Mouse (Mus musculus): ENCODE results near the gene Obscn. TPM values are rescaled to one million over a fixed set of nuclear protein-coding genes. Genes with fewer than 3 reads are reported as not detected.

Gene Obscn
- total and polyA plus RNA-seq, 2 experiments from 2014 or later, result 107 to 245 TPM

GRCm38 (mm10) chr11:58979183-58979582 lies 157.0 kb downstream of the Obscn start:
- peaks cover 18% of the 10 kb centered on the region for H3K36me3 ChIP-seq (replicated peaks; ENCODE audit: control insufficient read depth, insufficient read depth, low read length)
- peak overlapping the region; percentile 88 for H3K4me3 ChIP-seq (ENCODE audit: low read depth, low read length)
- no peak for ATAC-seq (ENCODE audit: insufficient read depth, low read depth)
- no peaks in the 10 kb centered on the region for H3K27me3 ChIP-seq (ENCODE audit: control insufficient read depth, insufficient read depth, low read length)
- TF ChIP-seq EP300 (IDR thresholded peaks at IDR 0.05; ENCODE audit: low read depth) (no peak), CTCF (IDR thresholded peaks at IDR 0.05; ENCODE audit: low read depth) (no peak)
- DNase-seq (ENCODE audit: low spot score), result no peak
- H3K9me3 ChIP-seq (replicated peaks; ENCODE audit: control insufficient read depth, low read length), result no peaks in the 10 kb centered on the region
- H3K4me2 ChIP-seq (ENCODE audit: low read depth, low read length), result peak overlapping the region; percentile 90
- peak overlapping the region; percentile 87; the same call in 1 of the 2 replicates for H3K27ac ChIP-seq (ENCODE audit: low read depth)
- H3K4me1 ChIP-seq (ENCODE audit: control insufficient read depth, insufficient read depth), result peaks cover 41% of the 10 kb centered on the region
- peak overlapping the region; percentile 90 for H3K9ac ChIP-seq (replicated peaks; ENCODE audit: low read depth, low read length)
- 45% methylated on average over 3 of the region's 3 CpGs for WGBS

GRCm38 (mm10) chr11:58978706-58979030 lies 157.5 kb downstream of the Obscn start:
- WGBS, result 2% methylated on average over 5 of the region's 5 CpGs
- H3K27me3 ChIP-seq (ENCODE audit: control insufficient read depth, insufficient read depth, low read length), result no peaks in the 10 kb centered on the region
- no peaks in the 10 kb centered on the region for H3K9me3 ChIP-seq (replicated peaks; ENCODE audit: control insufficient read depth, low read length)
- TF ChIP-seq EP300 (IDR thresholded peaks at IDR 0.05; ENCODE audit: low read depth) (no peak), CTCF (IDR thresholded peaks at IDR 0.05; ENCODE audit: low read depth) (no peak)
- H3K27ac ChIP-seq (ENCODE audit: low read depth), result peak overlapping the region; percentile 87
- ATAC-seq (ENCODE audit: insufficient read depth, low read depth) (no peak), DNase-seq (ENCODE audit: low spot score) (no peak)
- H3K4me2 ChIP-seq (ENCODE audit: low read depth, low read length), result peak overlapping the region; percentile 90
- H3K4me3 ChIP-seq (ENCODE audit: low read depth, low read length), result peak overlapping the region; percentile 88
- peaks cover 13% of the 10 kb centered on the region for H3K36me3 ChIP-seq (replicated peaks; ENCODE audit: control insufficient read depth, insufficient read depth, low read length)
- H3K4me1 ChIP-seq (ENCODE audit: control insufficient read depth, insufficient read depth), result peaks cover 41% of the 10 kb centered on the region
- peak overlapping the region; percentile 90 for H3K9ac ChIP-seq (replicated peaks; ENCODE audit: low read depth, low read length)

GRCm38 (mm10) chr11:58978027-58978705 lies 158.0 kb downstream of the Obscn start, which contains the start of gene Trim11:
Gene Trim11, plus strand, starts transcription at chr11:58978093.
- Histone ChIP-seq H3K9me3 (replicated peaks; ENCODE audit: control insufficient read depth, low read length) (no peaks in the 10 kb centered on the region), H3K4me3 (ENCODE audit: low read depth, low read length) (peak within 1 kb of the TSS; percentile 88), H3K4me2 (ENCODE audit: low read depth, low read length) (peak within 1 kb of the TSS; percentile 90), H3K27ac (ENCODE audit: low read depth) (peak within 1 kb of the TSS; percentile 87), H3K27me3 (ENCODE audit: control insufficient read depth, insufficient read depth, low read length) (no peaks in the 10 kb centered on the region), H3K36me3 (replicated peaks; ENCODE audit: control insufficient read depth, insufficient read depth, low read length) (peaks cover 12% of the 10 kb centered on the region), H3K4me1 (ENCODE audit: control insufficient read depth, insufficient read depth) (peaks cover 41% of the 10 kb centered on the region), H3K9ac (replicated peaks; ENCODE audit: low read depth, low read length) (peak within 1 kb of the TSS; percentile 90)
- TF ChIP-seq CTCF (IDR thresholded peaks at IDR 0.05; ENCODE audit: low read depth) (no peak), EP300 (IDR thresholded peaks at IDR 0.05; ENCODE audit: low read depth) (no peak)
- WGBS, result 1% methylated on average over 64 of the region's 64 CpGs
- DNase-seq (ENCODE audit: low spot score) (peak; percentile 82), ATAC-seq (ENCODE audit: insufficient read depth, low read depth) (peak; percentile 55)

GRCm38 (mm10) chr11:58977607-58978026 lies 158.6 kb downstream of the Obscn start:
- WGBS, result under 1% methylated on average over 21 of the region's 21 CpGs
- no peak for TF ChIP-seq EP300 (IDR thresholded peaks at IDR 0.05; ENCODE audit: low read depth)
- TF ChIP-seq CTCF (IDR thresholded peaks at IDR 0.05; ENCODE audit: low read depth), result no peak
- H3K27me3 ChIP-seq (ENCODE audit: control insufficient read depth, insufficient read depth, low read length), result no peaks in the 10 kb centered on the region

GRCm38 (mm10) chr11:58977150-58977549 lies 159.1 kb downstream of the Obscn start:
- ATAC-seq (ENCODE audit: insufficient read depth, low read depth), result no peak
- peak overlapping the region; percentile 87 for H3K27ac ChIP-seq (ENCODE audit: low read depth)
- H3K4me2 ChIP-seq (ENCODE audit: low read depth, low read length), result peak overlapping the region; percentile 90
- no peaks in the 10 kb centered on the region for H3K27me3 ChIP-seq (ENCODE audit: control insufficient read depth, insufficient read depth, low read length)
- under 1% methylated on average over 29 of the region's 29 CpGs for WGBS
- H3K9ac ChIP-seq (replicated peaks; ENCODE audit: low read depth, low read length), result peak overlapping the region; percentile 90
- TF ChIP-seq EP300 (IDR thresholded peaks at IDR 0.05; ENCODE audit: low read depth), result no peak
- no peak for TF ChIP-seq CTCF (IDR thresholded peaks at IDR 0.05; ENCODE audit: low read depth)
- H3K36me3 ChIP-seq (replicated peaks; ENCODE audit: control insufficient read depth, insufficient read depth, low read length), result peaks cover 3% of the 10 kb centered on the region; the same call in 1 of the 2 replicates
- peak overlapping the region; percentile 88 for H3K4me3 ChIP-seq (ENCODE audit: low read depth, low read length)
- DNase-seq (ENCODE audit: low spot score), result no peak
- no peaks in the 10 kb centered on the region for H3K9me3 ChIP-seq (replicated peaks; ENCODE audit: control insufficient read depth, low read length)
- H3K4me1 ChIP-seq (ENCODE audit: control insufficient read depth, insufficient read depth), result peaks cover 31% of the 10 kb centered on the region

More at GRCm38 (mm10) chr11:58977607-58978026, 158.6 kb downstream of the Obscn start:
- peaks cover 36% of the 10 kb centered on the region for H3K4me1 ChIP-seq (ENCODE audit: control insufficient read depth, insufficient read depth)
- H3K36me3 ChIP-seq (replicated peaks; ENCODE audit: control insufficient read depth, insufficient read depth, low read length), result peaks cover 7% of the 10 kb centered on the region
- H3K4me2 ChIP-seq (ENCODE audit: low read depth, low read length), result peak overlapping the region; percentile 90
- no peaks in the 10 kb centered on the region for H3K9me3 ChIP-seq (replicated peaks; ENCODE audit: control insufficient read depth, low read length)
- DNase-seq (ENCODE audit: low spot score), result no peak
- peak overlapping the region; percentile 88 for H3K4me3 ChIP-seq (ENCODE audit: low read depth, low read length)
- no peak for ATAC-seq (ENCODE audit: insufficient read depth, low read depth)
- H3K9ac ChIP-seq (replicated peaks; ENCODE audit: low read depth, low read length), result peak overlapping the region; percentile 90
- peak overlapping the region; percentile 87 for H3K27ac ChIP-seq (ENCODE audit: low read depth)

All from heart, postnatal 0 days (tissue).